Mouse (Mus musculus): ENCODE measurements around the gene Epc2. TPM values are rescaled to one million over a fixed set of nuclear protein-coding genes. Genes with fewer than 3 reads are reported as not detected.

The Epc2 gene
- total RNA-seq (2021): 10 to 100 TPM; 21.4 to 24.4 TPM
- long read RNA-seq, experiment 1, partial matches to known transcripts: 3 of 4 reads
- long read RNA-seq, experiment 1, other reads (novel, unspliced or antisense): 1 of 4 reads
- long read RNA-seq, experiment 2, partial matches to known transcripts: 2 of 4 reads
- long read RNA-seq, experiment 2, other reads (novel, unspliced or antisense): 2 of 4 reads

DNA sequence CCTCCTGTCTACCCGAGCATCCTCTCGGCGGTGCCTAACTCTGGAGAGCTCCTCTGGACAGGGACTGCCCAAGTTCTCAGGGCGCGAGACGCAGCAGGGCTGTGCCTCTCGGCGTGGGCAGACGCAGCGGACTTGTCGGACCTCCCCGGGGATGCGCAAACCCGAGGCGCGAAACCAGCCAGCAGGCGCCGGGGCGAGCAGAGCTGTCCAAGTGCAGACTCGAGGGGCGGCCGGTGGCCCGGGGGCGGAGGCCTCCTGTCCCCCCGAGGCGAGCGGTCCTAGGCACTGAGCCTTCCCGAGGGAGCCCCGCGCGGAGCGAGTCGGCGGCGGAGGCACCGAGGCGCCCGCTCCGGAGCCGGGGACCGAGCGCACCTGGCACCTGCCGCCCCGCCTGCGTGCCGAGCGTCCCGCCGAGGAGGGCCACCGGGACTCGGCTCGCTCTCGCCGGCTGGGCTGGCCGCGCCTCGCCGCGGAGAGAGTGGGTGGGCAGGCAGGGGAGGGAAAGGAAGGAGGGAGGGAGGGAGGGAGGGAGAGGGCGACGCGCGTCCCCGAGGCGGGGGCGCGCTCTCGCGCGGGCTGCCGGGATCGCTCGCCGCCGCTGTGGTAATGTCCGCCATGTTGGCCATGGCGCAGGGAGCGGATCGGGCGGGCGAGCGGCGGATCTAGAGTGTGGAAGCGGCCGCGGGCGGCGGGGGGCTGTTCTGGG lies at the start of gene Epc2:
Gene Epc2, plus strand, starts transcription at position 556 of the 706 bp plus-strand sequence.
- DNase-seq: peak; percentile 89

DNA sequence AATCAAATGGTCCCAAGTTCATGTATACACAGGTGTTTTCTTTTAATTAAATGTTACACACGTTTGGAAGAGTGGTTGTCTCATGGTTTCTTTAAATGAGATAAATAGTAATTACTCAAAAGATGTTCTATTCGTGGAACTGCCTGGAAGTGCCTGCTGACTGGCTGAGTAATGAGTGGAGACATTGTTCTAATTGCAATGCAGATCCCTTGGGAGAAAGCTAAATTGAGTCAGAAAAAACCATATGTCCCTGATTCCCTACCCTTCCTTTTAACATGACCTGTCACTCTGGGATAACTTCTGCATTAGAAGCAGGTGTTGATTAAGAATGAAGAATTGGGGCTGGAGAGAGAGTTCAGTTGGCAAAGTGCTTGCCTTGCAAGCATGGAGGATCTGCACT lies 45.3 kb upstream of the Epc2 start:
- no peak for DNase-seq

DNA sequence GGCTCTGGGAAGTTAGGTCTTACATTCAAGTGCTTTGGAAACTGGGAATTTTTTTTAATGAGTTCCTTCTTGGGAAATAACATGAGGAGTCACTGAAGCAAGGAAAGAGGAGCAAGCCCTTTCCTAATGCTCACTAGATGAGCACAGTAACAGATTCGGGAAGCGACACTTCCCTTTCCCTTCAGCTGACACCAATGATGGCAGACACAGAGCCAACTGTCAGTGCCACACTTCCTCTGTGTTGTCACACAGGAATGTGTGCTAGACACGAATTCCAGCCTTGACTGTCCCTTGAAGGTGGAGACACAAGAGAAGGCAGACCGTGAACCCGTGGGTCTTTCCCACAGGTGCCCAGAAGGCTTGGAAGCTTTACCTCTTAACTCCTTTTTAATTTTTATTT lies 39.6 kb upstream of the Epc2 start:
- no peak for DNase-seq

DNA sequence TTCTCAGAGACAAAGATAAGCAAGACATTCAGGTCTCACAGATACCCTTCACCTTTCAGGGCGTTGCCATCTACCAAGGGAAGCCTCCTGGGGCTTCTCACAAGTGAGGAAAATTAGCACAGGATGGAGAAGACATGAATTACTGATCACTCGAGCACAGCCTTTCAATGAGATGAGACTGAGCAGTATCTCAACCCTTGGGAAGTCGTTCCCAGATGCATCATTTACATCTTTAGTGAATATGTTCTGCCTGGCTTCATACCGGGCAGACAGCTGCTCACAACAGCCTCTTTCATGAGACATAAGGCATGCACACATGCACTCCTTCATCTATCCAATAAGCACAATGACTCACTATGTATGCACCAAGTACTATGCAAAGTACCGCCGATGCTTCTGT lies 38.7 kb upstream of the Epc2 start:
- no peak for DNase-seq

DNA sequence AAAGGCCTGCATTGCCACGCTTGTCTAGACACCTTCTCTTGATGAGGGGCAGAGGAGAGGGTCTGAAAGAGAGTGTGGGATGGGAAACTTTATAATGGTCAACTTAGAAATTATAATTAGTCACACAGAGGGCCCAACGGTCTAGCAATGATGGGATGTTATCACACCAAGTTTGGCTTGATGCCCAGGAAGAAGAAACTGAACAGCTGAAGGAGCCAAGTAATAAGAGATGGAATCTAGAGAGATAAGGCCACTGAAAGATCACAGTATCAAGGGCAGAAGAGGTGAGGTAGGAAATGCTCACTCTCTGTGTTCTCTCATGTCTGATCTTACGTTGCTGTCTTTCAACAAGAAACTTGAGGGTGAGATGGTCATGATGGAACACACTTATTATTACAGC lies 35.4 kb upstream of the Epc2 start:
- DNase-seq: no peak

DNA sequence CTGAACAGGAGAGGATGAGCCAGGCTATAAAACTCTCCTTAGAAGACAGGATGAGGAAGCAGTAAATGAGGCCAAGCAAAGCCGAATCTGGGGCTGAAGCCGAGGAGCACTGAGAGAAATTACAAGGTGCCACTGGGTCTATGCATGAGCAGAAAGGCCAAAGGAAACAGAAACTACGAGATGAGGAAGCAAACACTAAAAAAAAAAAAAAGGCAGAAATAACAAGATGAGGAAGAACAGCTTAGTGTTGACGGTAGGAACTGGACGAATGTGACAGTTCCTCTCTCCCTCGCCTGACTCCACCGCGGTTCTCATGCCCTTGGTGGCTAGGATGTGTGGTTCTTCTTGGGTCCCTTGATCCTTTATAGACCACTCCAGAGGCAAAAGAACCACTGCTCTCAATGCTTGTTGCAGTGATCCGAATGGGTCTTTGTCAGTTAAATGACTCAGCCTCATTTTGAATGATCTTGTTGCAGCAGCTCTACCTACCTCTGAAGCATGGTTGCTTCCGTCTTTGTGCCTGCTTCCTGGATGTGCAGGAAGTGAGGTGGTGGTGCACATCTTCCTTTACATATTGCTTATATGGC lies 34.2 kb upstream of the Epc2 start:
- no peak for DNase-seq

DNA sequence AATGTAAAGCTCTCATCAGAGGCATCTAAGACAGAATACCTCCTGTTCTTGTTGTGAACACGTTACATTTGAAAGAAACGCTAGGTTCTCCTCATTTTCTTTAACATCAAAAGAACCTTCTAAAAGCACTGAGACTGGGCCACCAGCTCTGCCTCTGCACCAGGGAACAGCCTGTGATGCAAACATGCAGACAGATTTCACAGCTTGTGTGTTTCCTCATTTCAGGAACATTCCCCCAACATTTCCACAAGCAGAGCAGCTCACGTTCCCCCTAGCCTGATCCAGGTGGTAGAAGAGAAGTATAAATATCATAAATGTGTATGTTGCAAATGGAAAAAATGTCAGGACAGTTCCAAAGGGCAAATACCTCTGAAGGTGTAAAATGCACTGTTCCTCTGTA lies 30.9 kb upstream of the Epc2 start:
- no peak for DNase-seq

DNA sequence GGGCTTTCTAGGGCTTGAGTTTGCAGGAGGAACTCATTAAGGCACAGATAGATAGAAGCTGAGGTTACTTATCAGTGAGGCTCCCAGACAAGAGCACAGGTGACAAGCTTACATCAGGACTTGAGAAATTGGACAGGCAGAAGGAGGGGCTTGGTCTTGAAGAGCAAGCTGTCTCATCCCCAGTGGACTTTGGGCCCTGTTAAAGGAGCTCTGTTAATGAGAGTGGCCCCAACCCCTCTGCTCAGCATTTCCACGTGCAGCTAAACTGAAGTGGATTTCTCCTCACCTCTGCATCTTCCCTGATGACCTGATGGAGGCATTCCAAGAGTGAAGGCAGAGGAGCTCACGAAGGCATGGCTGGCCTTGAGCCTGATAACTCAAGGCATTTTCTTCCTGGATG lies 27.4 kb upstream of the Epc2 start:
- no peak for DNase-seq

DNA sequence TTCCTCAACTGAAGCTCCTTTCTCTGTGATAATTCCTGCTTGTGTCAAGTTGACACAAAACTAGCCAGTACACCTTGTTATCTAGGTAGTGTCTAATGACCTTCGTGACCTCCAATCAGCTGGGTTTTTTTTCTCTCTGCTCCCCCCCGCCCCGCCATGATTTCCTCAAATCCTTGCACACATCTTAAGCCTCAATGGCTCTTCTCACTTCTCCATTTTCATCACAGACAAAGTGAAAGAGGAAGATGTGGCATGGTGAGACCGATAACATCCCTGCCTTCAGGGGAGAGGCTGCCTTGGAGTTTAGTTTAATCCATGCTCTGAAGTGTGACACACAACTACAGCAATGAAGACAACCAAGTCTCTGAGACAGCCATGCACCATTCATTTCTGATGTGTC lies 26.5 kb upstream of the Epc2 start:
- no peak for DNase-seq

DNA sequence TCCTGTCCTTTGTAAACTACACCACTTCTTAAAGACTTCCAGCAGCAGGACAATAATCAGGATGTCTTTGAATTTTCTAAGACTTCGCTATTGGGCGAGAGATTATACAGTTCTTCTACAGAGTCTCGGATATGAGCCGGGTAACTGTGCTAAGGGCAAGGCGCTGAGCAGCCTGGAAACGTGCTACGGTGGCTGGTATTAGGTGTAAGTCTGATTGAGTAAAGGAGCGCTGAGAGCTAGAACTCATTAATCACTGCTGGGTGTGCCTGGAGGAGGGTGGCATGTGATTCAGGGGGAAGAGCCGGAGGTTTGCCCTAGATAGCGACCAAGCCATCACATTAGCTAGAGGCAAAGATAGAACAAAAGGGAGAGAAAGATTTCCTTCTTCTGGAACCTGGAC lies 25.1 kb upstream of the Epc2 start:
- DNase-seq: no peak

DNA sequence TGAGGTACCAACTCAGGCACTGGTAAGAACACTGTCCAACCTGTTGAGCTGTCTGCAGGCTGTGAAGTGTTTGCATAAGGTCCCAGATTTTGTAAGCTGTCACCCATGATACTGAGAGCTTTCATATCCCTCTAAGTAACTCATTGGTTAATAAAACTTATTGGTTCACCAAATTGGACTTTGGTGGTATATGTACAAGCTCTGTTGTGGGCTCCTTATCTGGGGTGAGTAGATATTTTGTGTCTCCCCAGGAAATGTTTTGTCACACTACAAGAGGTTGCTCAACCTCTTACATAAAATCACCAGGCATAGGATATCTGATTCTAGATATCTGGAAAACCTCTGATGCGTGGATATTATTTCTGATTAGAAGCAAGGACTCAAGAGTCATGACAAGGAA lies 20.3 kb upstream of the Epc2 start:
- no peak for DNase-seq

DNA sequence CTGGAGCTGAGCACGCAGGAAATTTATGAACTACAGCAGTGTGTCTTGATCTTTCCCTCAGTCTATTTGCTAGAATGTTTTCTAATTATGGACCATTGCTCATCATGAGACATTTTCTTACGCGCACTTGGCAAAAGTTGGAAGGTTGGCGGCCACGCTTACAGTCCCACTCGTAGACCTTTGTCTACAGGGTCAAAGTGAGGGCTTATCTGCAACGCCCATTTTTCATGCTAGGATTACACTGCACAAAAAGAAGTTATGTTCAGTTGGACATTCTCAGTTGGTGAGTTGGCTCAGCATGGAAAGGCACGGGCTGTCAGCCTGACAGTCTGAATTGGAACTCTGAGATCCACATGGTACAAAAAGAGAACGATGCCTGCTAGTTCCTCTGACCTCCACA lies 18.1 kb upstream of the Epc2 start:
- no peak for DNase-seq

DNA sequence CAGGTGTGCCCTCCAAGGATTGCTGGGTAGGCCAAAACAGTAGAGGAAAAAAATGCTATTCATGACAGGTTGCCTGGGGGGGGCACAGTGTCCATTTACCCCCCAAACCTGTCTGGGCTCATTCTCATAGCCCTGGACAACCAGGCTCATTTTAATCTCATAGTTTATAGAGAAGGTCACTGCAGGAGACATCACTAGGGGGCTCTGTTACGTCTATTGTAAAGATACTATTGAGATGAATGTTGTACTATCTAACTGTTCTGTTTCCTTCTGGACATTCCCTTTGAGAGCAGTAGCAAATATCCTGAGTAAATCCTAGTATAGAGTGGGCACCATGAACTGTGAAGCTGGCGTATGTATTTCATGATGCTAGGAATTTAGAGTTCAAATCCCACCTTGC lies 5.0 kb upstream of the Epc2 start:
- DNase-seq: no peak

DNA sequence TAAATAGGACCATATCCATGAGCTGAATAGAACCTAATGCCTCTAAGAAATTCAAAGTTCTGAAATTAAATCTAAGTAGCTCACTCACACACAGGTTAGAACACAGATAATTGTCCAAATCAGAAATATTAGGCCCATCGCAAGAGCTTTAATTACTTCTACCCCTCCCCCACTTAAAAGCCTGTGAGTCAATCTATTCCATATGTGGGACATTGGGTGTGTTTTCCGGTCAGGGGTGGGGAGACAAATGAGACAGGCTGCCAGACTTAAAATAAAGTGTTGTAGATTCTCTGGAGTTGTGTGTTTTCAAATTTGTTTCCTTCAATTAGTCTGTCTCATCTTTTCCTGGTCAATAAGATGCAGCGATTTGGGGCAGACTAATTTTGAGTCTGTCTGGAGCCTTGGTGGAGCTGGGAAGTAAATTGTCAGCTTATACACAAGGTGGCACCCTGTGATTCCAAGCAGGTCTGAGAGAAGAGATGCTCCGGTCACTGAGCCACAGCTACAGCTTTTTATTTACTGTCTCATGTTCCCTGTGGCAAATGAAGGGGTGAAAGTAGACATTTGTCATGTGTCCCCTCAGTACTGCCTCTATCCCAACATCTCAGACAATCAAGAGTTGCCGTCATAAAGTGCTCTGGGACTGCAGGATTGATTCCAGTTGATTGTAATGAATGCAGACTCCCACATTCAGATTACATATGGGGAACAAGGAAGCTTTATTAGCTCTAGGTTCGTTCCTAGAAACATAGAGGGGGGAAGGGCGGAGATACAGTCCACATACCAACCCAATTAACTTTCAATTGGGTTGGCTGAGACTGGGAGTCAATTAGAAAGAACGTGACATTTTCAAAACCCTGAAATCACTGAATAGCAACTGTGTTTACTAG lies 3.5 kb upstream of the Epc2 start:
- no peak for DNase-seq

DNA sequence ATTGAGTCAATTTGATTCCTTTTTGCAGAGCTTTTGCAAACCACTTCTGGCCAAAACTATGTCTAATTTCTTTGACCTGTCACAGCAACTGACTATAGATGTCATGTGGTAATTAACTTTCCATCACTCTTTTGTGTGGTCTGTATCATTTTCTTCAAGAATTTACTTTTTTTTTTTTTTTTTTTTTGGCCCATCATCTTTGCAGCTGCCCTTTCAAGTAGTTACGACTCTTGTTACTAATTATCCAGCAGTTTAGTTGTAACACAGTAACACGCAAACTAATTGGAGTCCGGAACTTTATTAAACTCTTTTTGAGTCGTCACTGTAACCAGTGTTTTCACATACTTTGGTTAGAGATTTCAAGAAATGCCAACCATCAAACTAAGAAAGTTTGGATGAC lies 819 bp upstream of the Epc2 start:
- DNase-seq: no peak

DNA sequence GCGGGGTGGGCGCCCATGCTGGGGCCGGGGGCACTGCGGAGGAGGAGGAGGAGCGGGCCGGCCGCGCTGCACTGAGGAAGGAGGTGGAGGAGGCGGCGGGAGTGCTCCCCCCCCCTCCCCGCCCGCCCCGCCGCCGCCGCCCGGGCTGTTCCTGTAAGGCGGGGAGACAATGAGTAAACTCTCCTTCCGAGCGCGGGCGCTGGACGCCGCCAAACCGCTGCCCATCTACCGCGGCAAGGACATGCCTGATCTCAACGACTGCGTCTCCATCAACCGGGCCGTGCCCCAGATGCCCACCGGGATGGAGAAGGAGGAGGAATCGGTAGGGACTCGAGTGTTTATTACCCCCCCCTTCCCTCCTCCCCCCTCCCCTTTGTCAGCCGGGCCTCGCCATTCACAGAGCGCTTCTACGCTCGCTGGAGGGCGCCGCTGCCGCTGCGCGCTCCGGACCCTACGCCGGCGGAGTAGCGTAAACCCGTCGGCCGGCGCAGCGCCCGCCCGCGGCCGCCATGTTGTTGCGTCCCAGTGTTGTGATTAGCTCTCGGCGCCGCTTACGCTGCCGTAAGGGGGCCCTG lies 438 bp downstream of the Epc2 start:
- DNase-seq: peak; percentile 96

DNA sequence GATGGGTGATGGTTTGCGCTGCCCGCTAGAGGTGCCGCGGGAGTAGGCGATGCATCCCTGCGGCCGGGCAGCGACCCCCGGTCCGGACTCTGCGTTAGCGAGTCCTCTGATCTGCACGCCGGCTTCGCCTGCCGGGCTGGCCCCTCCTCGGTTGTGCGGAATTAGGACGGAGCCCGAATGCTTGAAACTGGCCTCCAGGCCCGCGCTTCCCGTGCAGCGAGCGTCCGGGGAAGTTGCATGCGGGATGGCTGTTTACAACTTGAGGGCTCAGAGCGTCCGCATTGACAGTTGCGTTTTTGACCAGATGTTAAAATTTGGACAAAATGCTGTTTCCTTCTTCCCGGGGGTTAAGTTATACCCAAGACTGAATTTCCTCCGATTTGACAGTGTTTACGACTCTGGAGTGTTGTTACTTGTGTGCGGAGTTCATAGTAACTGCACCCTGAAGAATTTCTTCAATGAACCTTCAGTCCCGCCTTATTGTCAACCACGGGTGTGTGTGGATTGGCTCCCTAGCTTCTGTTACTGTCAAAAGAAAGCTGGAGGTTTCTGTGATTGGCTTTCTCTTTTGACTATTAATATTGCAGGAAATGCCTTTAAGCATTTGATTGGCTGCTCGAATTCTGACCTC lies 1.3 kb downstream of the Epc2 start:
- DNase-seq: peak; percentile 72

DNA sequence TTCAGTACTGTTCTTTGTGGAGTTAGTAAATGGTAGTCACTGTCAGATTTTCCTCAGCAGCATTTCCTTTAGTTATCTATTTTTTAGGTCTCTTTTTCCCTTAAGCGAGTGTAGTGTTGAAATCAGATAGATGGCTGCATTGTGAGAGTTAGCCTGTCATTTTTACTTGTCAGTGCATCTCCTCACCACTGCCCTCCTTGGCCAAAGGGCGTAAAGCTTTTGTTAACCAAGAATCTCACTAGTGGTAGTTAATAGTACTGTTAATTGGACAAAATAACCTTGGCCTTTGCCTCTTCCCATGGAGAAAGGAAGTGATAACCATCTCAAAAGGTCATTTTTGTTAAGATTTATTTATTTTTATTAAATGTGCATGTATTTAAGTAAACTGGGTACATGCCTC lies 6.5 kb downstream of the Epc2 start:
- no peak for DNase-seq

DNA sequence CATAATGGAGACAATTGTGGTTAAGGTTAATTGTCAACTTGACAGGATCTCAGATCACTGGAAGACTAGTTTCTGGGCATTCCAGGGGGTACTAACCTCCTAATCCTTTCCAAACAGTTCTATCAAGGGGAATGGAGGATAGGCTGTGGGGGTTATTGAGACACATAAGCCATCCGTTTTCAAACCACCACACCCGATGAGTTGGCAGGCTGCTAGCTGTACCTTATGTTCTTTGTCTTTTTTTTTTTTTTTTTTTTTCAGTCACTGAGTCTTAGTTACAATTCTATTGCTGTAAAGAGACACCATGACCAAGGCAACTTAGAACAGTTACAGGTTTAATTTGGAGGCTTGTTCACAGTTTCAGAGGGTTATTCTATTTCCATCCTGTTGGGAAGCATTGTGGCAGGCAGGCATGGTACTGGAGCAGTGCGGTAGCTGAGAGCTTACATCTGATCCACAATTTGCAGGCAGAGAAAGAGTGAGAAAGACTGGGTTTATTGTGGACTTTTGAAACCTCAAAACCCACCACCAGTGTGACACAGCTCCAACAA lies 14.5 kb downstream of the Epc2 start:
- no peak for DNase-seq

DNA sequence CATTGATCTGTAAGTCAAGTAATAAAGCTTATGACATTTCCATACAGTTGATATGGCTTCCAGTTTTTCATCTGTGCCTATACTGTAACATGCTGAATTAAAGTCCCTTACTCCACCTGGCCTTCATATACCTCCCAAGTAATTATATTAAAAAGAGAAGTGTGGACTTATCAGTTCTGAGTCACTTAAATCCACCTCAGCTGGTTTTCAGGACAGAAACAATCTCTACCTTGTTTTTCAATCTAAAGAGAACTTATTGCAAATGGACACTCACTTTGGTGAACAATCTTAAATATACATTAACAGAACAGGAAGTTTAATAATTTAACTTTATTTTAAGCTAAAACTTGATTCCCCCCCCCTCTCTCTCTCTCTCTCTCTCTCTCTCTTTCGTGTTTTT lies 15.8 kb downstream of the Epc2 start:
- no peak for DNase-seq

DNA sequence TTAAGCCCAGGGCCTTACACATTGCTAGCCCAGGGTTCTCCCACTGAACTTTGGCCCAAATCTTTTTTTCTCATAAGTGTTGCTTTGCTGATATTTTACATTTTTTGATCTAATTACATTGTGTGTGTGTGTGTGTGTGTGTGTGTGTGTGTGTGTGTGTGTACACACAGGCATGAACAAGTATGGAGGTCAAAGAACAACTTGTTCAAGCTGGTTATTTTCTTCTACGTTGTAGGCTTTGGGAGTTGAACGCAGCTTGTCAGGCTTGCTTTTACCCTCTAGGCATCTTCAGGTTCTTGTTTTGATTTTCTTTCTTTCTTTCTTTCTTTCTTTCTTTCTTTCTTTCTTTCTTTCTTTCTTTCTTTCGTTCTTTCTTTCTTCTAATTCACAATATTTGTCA lies 19.9 kb downstream of the Epc2 start:
- no peak for DNase-seq

All from adrenal gland, postnatal 10 days (tissue).